Mouse (Mus musculus) G1E (cell line): ENCODE measurements around the gene Rgs6.

Source experiments
- CTCF ChIP-seq: IDR thresholded peaks from 2 replicates; pipeline ENCODE4 v1.5.1; 2012; ENCODE audit warnings: low read depth, low read length, inconsistent platforms, mixed read lengths
- GATA1 ChIP-seq: IDR thresholded peaks from 2 replicates; pipeline ENCODE4 v1.6.1; 2012; ENCODE audit warnings: borderline replicate concordance, low read length, inconsistent platforms, mixed read lengths
- GATA2 ChIP-seq: IDR thresholded peaks from 2 replicates; pipeline ENCODE4 v1.6.1; 2012; ENCODE audit warnings: low read depth, low read length, inconsistent platforms, borderline replicate concordance
- POLR2AphosphoS5 ChIP-seq: IDR thresholded peaks from 2 replicates; pipeline ENCODE4 v1.6.1; 2012; ENCODE audit warnings: low read depth, low read length, inconsistent platforms; ENCODE audit not compliant: insufficient replicate concordance
- TAL1 ChIP-seq: conservative IDR thresholded peaks from 2 replicates; pipeline ENCODE4 v1.6.1; 2012; ENCODE audit warnings: low read depth, low read length, inconsistent platforms, mixed read lengths

DNA sequence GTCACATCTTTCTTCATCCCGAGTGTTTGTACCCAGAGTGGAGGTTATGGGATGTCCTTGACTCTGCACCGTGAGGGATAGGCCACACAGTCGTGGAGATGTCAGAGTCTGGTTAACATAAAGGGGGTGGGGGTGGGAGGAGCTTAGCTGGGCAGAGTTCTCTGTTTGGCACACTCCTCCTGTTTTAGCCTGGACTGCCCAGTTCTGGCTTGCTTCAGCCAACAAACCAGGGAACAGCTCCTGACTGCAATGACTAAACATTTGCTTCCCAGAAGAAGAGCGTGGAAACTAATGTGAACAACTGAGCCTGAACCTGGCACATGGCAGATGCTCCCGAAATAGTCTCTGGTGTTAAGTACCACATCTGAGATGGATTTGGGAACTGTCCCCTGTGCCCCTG is 575.6 kb downstream of the Rgs6 start:
- TF ChIP-seq CTCF (no peak), GATA1 (no peak), GATA2 (no peak), TAL1 (no peak), POLR2AphosphoS5 (no peak)
